8 mouse cellular contexts compared by ENCODE assay signal in the genomic region with DNA sequence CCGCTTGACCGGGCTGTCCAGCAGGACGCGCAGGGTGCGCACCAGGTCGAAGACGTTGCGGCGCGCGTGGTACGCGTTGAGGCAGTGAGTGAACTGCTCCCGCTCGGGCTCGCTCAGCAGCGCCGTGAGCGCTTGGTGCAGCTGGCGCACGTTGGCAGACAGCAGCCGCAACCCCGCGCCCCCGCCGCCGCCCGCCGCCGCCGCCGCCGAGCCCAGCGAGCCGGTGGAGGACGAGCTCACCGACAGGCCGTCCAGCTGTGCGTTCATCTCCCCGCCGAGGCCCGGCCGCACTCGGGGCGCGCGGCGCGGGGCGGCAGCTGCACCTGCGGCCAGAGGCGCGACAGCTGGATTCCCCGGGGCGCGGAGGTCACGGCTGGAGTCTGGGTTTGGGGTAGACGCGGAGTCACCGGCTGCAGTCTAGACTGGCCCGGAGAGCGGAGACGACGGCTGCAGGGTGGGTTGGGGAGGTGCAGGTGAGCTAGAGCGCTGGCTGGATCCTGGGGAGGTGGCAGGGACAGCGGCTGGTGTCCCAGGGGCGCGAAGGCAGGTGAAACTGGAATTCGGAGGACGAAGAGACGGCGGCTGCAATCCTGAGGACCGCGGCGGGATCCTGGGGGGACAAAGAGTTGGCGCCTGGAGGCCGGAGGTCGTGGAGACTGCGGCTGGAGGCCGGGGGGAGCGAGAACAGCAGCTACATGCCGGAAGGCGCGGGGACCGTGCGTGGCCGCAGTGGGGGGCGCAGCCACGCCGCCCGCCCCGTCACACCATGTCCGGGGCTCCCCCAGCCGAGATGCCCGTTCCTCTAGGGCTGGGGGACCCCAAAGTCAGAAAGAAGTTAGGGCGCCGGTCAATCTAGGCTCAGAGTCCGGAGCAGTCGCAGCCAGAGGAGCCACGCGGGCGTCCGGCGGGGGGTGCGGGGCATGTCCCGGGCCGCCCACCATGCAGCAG. TPM values are rescaled to one million over a fixed set of nuclear protein-coding genes. Genes with fewer than 3 reads are reported as not detected.
DNase-seq lines count a peak whose midpoint lies in the region; ATAC-seq and TF ChIP-seq lines count a peak whose summit lies in the region.

No protein-coding gene starts in this region.

- H3K27ac ChIP-seq in brown adipose tissue, adult 24 weeks (replicated peaks; ENCODE audit: low read depth, low read length): no peak overlapping the region
- H3K27ac ChIP-seq in intestine, postnatal 0 days (ENCODE audit: low read depth, low read length): peak overlapping the region; percentile 60
- no peak overlapping the region for H3K27ac ChIP-seq in liver, embryonic 16.5 days (ENCODE audit: low read length)
- H3K27ac ChIP-seq in neural tube, embryonic 13.5 days (replicated peaks): no peak overlapping the region

- no peaks in the 10 kb centered on the region; the same call in 1 of the 2 replicates for H3K4me1 ChIP-seq in brown adipose tissue, adult 24 weeks (ENCODE audit: control insufficient read depth, insufficient read depth, insufficient read length, low read length)
- no peaks in the 10 kb centered on the region; the same call in 1 of the 2 replicates for H3K4me1 ChIP-seq in intestine, postnatal 0 days (replicated peaks; ENCODE audit: control insufficient read depth, insufficient read depth, low read length)
- H3K4me1 ChIP-seq in liver, embryonic 16.5 days (ENCODE audit: control insufficient read depth, low read depth, low read length): no peaks in the 10 kb centered on the region; the same call in 1 of the 2 replicates
- H3K4me1 ChIP-seq in neural tube, embryonic 13.5 days (replicated peaks): peaks cover 52% of the 10 kb centered on the region

- peak overlapping the region; percentile 59 for H3K9ac ChIP-seq in intestine, postnatal 0 days (ENCODE audit: low read depth, low read length)
- H3K9ac ChIP-seq in liver, embryonic 16.5 days (ENCODE audit: low read depth, low read length): peak overlapping the region; percentile 48; the same call in 1 of the 2 replicates
- H3K9ac ChIP-seq in neural tube, embryonic 13.5 days: peak overlapping the region; percentile 73

- no peaks in the 10 kb centered on the region for H3K9me3 ChIP-seq in intestine, postnatal 0 days (ENCODE audit: control insufficient read depth)
- no peaks in the 10 kb centered on the region for H3K9me3 ChIP-seq in liver, embryonic 16.5 days (replicated peaks; ENCODE audit: control insufficient read depth, low read length)
- no peaks in the 10 kb centered on the region for H3K9me3 ChIP-seq in neural tube, embryonic 13.5 days

- peak overlapping the region; percentile 54 for H3K4me3 ChIP-seq in brown adipose tissue, adult 24 weeks (ENCODE audit: insufficient read depth, low read depth, low read length)
- peak overlapping the region; percentile 61 for H3K4me3 ChIP-seq in intestine, postnatal 0 days (ENCODE audit: low read depth, low read length)
- H3K4me3 ChIP-seq in liver, embryonic 16.5 days (ENCODE audit: low read depth, low read length): peak overlapping the region; percentile 59
- H3K4me3 ChIP-seq in neural tube, embryonic 13.5 days: peak overlapping the region; percentile 68

- no peaks in the 10 kb centered on the region for H3K36me3 ChIP-seq in intestine, postnatal 0 days (ENCODE audit: control insufficient read depth, insufficient read depth)
- H3K36me3 ChIP-seq in liver, embryonic 16.5 days (ENCODE audit: control insufficient read depth, insufficient read depth): no peaks in the 10 kb centered on the region
- no peaks in the 10 kb centered on the region for H3K36me3 ChIP-seq in neural tube, embryonic 13.5 days

- ATAC-seq in frontal cortex, adult (ENCODE audit: low TSS enrichment): peak; percentile 35
- ATAC-seq in intestine, postnatal 0 days: peak; percentile 70
- ATAC-seq in liver, embryonic 16.5 days (ENCODE audit: low read depth): peak; percentile 25
- peak; percentile 66 for ATAC-seq in neural tube, embryonic 13.5 days (ENCODE audit: low read depth)

- WGBS in intestine, postnatal 0 days: under 1% methylated on average over 90 of the region's 107 CpGs
- under 1% methylated on average over 93 of the region's 107 CpGs for WGBS in liver, embryonic 16.5 days (ENCODE audit: insufficient replicate concordance)
- 1% methylated on average over 90 of the region's 107 CpGs for WGBS in neural tube, embryonic 13.5 days

- TF ChIP-seq CTCF in intestine, postnatal 0 days (IDR thresholded peaks at IDR 0.05; ENCODE audit: low read depth): no peak

- peak overlapping the region; percentile 100 for H3K4me2 ChIP-seq in intestine, postnatal 0 days (replicated peaks; ENCODE audit: low read depth)
- peak overlapping the region; percentile 68 for H3K4me2 ChIP-seq in liver, embryonic 16.5 days (ENCODE audit: low read depth, low read length)
- peak overlapping the region; percentile 87 for H3K4me2 ChIP-seq in neural tube, embryonic 13.5 days

- peaks cover 3% of the 10 kb centered on the region; the same call in 1 of the 2 replicates for H3K27me3 ChIP-seq in intestine, postnatal 0 days (replicated peaks; ENCODE audit: control insufficient read depth, insufficient read depth, low read length)
- H3K27me3 ChIP-seq in liver, embryonic 16.5 days (ENCODE audit: control insufficient read depth, insufficient read depth, low read depth, low read length): peaks cover 38% of the 10 kb centered on the region
- peaks cover 9% of the 10 kb centered on the region; the same call in 1 of the 2 replicates for H3K27me3 ChIP-seq in neural tube, embryonic 13.5 days

- DNase-seq in frontal cortex, adult 2 months (ENCODE audit: extremely low spot score in 1 of 2, low spot score in 1 of 2): no peak
- DNase-seq in gastrocnemius, postnatal 25 days: peak; percentile 46
- DNase-seq in thymus, postnatal 25 days: peak; percentile 76

RNA-seq across cellular contexts. Expression of gene Whrn, which starts 0.6 kb away (rescaled TPM):
- 38.7 and 44.1 TPM in 2 replicates for polyA plus RNA-seq in frontal cortex, adult 2 months (2012; rRNA removed)
- polyA plus RNA-seq in brown adipose tissue, adult 24 weeks (2012; ENCODE audit: insufficient read depth, insufficient read length, missing spikeins): 2.4 and 2.9 TPM in 2 replicates
- total RNA-seq in gastrocnemius, postnatal 25 days (2021): 1 to 10 TPM; 2.1 to 2.6 TPM
- polyA plus RNA-seq in intestine, postnatal 0 days (2015; fragmentation: Nextera tagmentation; extraction: Ambion mirVana): 1.3 and 1.8 TPM in 2 replicates
- 0.08 and 0.19 TPM in 2 replicates for polyA plus RNA-seq in liver, embryonic 16.5 days (2015; fragmentation: Nextera tagmentation; extraction: Ambion mirVana)
- 4.2 and 5.6 TPM in 2 replicates for polyA plus RNA-seq in neural tube, embryonic 13.5 days (2015; fragmentation: Nextera tagmentation; extraction: Ambion mirVana)

RNA-seq across cellular contexts. Expression of gene Atp6v1g1, which starts 49.3 kb away (rescaled TPM):
- 133 and 138 TPM in 2 replicates for polyA plus RNA-seq in frontal cortex, adult 2 months (2012; rRNA removed)
- polyA plus RNA-seq in brown adipose tissue, adult 24 weeks (2012; ENCODE audit: insufficient read depth, insufficient read length, missing spikeins): 179 and 197 TPM in 2 replicates
- 100 to 1,000 TPM; 203 to 223 TPM for total RNA-seq in gastrocnemius, postnatal 25 days (2021)
- 345 and 364 TPM in 2 replicates for polyA plus RNA-seq in intestine, postnatal 0 days (2015; fragmentation: Nextera tagmentation; extraction: Ambion mirVana)
- polyA plus RNA-seq in liver, embryonic 16.5 days (2015; fragmentation: Nextera tagmentation; extraction: Ambion mirVana): 123 and 130 TPM in 2 replicates
- 450 and 499 TPM in 2 replicates for polyA plus RNA-seq in neural tube, embryonic 13.5 days (2015; fragmentation: Nextera tagmentation; extraction: Ambion mirVana)

Comparison
In these comparisons a context has a peak if more than half of its experiments do, and no peak if none do; other contexts are left out.
1. DNase-seq: peak in gastrocnemius, postnatal 25 days (single experiment) and thymus, postnatal 25 days (single experiment); none in frontal cortex, adult 2 months (0 of 2).
2. Peak in every context shown above with its lines, with median percentiles within 50 percentile points of each other: ATAC-seq, H3K4me3 ChIP-seq, H3K4me2 ChIP-seq and H3K9ac ChIP-seq.